Mouse (Mus musculus): Measurements from ENCODE around the gene Hist1h2ad. TPM values are rescaled to one million over a fixed set of nuclear protein-coding genes. Genes with fewer than 3 reads are reported as not detected.

Hist1h2ad gene
- total and polyA plus RNA-seq, 3 experiments: 13.2 to 744 TPM; not detected in 1

DNA sequence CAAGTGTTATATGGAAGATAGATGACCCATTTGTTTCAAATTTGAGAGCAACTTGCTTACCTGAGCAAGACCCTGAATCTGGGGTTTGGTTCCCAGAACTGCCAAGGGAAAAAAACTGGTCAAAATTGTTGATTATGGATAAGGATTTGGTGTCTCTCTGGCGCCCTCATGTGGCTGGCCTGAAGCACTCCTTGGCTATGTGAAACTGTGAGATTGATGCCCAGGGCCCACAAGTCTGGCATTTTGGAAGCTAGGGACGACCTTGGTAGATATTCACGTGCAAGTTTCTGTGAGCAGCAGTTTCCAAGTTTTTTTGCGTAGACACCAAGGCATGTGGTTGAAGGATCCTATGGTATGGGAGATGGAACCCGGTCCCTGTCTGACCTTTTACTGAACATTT, 49.5 kb upstream of the Hist1h2ad start (continued):
- TF ChIP-seq MAFK (IDR thresholded peaks at IDR 0.05; ENCODE audit: insufficient replicate concordance, low read length): 0 out of 2 replicates have a peak, but pooled peaks have one; percentile 12
- TF ChIP-seq POLR2AphosphoS2 (IDR thresholded peaks at IDR 0.05; ENCODE audit: low read depth, low read length): no peak
- peak; percentile 90 for TF ChIP-seq SMC3 (IDR thresholded peaks at IDR 0.05; ENCODE audit: low read depth, low read length)
- 0 out of 2 replicates have a peak, but pooled peaks have one; percentile 26 for TF ChIP-seq ELF1 (IDR thresholded peaks at IDR 0.05; ENCODE audit: low read depth, low read length)
- TF ChIP-seq RCOR1 (conservative IDR thresholded peaks at IDR 0.05; ENCODE audit: low read depth, low read length): 0 out of 2 replicates have a peak, but pooled peaks have one; percentile 37
- TF ChIP-seq IRF4 (IDR thresholded peaks at IDR 0.05; ENCODE audit: low read depth, low read length): no peak; the same call in 1 of the 2 replicates
- TF ChIP-seq MYC (IDR thresholded peaks at IDR 0.05; ENCODE audit: low read depth, low read length): 0 out of 2 replicates have a peak, but pooled peaks have one; percentile 33
- no peak for TF ChIP-seq MAZ (IDR thresholded peaks at IDR 0.05; ENCODE audit: low read depth, low read length)
- TF ChIP-seq GABPA (IDR thresholded peaks at IDR 0.05; ENCODE audit: insufficient replicate concordance, low read depth, low read length): no peak
- no peak for TF ChIP-seq JUN (IDR thresholded peaks at IDR 0.05; ENCODE audit: insufficient read depth, low read depth, low read length)
- no peak for TF ChIP-seq USF1 (IDR thresholded peaks at IDR 0.05; ENCODE audit: low read depth, low read length)

DNA sequence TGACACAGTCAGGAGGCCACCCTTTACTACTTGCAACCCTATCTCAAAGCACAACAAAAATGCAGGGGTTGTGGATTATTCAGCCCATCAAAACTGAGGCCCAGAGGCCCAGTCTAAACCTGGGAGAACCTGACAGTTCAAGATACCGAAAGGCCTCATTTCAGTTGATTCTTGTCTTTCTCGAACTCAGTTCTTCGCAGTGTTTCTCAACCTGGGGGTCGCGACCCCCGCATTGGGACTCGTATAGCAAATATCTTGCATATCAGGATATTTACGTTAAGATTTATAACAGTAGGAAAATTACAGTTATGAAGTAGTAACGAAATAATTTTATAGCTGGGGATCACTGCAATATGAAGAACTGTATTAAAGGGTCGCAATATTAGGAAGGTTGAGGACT, 48.3 kb upstream of the Hist1h2ad start:
- no peaks in the 10 kb centered on the region for H3K79me2 ChIP-seq (replicated peaks; ENCODE audit: control insufficient read depth, extremely low read depth, insufficient read depth, poor library complexity, severe bottlenecking)
- peak; percentile 97 for TF ChIP-seq CHD2 (IDR thresholded peaks at IDR 0.05; ENCODE audit: low read length)
- TF ChIP-seq MXI1 (IDR thresholded peaks at IDR 0.05; ENCODE audit: low read depth, low read length): no peak
- peak overlapping the region in 2 of 3 experiments; percentile 35 to 53 for H3K4me3 ChIP-seq (replicated peaks in 1 of 3; ENCODE audit: low read depth in 2 of 3, low read length in 2 of 3, poor library complexity in 1 of 3)
- peak overlapping the region; percentile 45 for H3K9ac ChIP-seq (ENCODE audit: insufficient read depth, low read depth)
- peak; percentile 77 for DNase-seq (ENCODE audit: extremely low read depth)
- in situ Hi-C loops (cut with MboI; ENCODE audit: low pct_ligation_motif_present, low pct_unique_long_range_greater_than_20kb, low sequenced_read_pairs): loop anchor here (10.0 kb wide), 1 partner anchor 1491 kb away; the partner anchor contains the start of genes Hist1h2ah and Hist1h2bk
- dilution Hi-C loops (cut with MboI; ENCODE audit: extremely low pct_ligation_motif_present, extremely low pct_unique_long_range_greater_than_20kb, low sequenced_read_pairs): no loop called here
- H3K27ac ChIP-seq (ENCODE audit: insufficient read depth, low read depth): peak overlapping the region; percentile 15; the same call in 1 of the 2 replicates
- H3K4me1 ChIP-seq (ENCODE audit: control insufficient read depth in 1 of 2, insufficient read depth in 2 of 2): peaks cover 5 to 44% of the 10 kb centered on the region in 2 experiments; a peak in 3 of 4 replicates
- H3K27me3 ChIP-seq (replicated peaks): no peaks in the 10 kb centered on the region
- H3K4me2 ChIP-seq (ENCODE audit: insufficient read depth, low read depth, poor library complexity, severe bottlenecking): peak overlapping the region; percentile 44
- H3K36me3 ChIP-seq (replicated peaks in 1 of 2; ENCODE audit: control insufficient read depth in 1 of 2, insufficient read depth in 1 of 2, low read length in 1 of 2): no peaks in the 10 kb centered on the region
- H3K9me3 ChIP-seq (replicated peaks; ENCODE audit: low read length): no peaks in the 10 kb centered on the region

DNA sequence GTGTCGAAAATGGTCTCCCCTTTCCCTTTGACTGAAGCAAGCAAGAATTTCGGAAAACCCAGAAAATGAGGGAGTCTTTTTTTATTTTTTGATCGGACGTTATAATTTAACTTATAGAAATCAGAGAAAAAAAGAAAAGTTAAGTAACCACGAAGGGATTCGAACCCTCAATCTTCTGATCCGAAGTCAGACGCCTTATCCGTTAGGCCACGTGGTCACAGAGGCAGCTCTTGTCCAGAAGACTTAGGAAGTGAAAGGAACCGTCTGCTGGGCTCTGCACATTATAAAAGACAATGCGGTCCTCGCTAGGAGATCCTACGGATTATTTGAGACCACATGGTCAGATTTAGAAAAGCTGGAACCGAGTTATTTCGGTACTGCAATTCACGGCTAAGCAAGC, 47.9 kb upstream of the Hist1h2ad start:
- no peaks in the 10 kb centered on the region for H3K27me3 ChIP-seq (replicated peaks)
- peak overlapping the region; percentile 46 to 61 (median 53) for H3K4me3 ChIP-seq (replicated peaks in 1 of 3; ENCODE audit: low read depth in 2 of 3, low read length in 2 of 3, poor library complexity in 1 of 3)
- H3K79me2 ChIP-seq (replicated peaks; ENCODE audit: control insufficient read depth, extremely low read depth, insufficient read depth, poor library complexity, severe bottlenecking): no peaks in the 10 kb centered on the region
- peak overlapping the region; percentile 71; the same call in 1 of the 2 replicates for H3K9ac ChIP-seq (ENCODE audit: insufficient read depth, low read depth)
- H3K36me3 ChIP-seq (replicated peaks in 1 of 2; ENCODE audit: control insufficient read depth in 1 of 2, insufficient read depth in 1 of 2, low read length in 1 of 2): no peaks in the 10 kb centered on the region
- H3K4me1 ChIP-seq (ENCODE audit: control insufficient read depth in 1 of 2, insufficient read depth in 2 of 2): peaks cover 5 to 40% of the 10 kb centered on the region in 2 experiments; a peak in 3 of 4 replicates
- H3K9me3 ChIP-seq (replicated peaks; ENCODE audit: low read length): no peaks in the 10 kb centered on the region
- in situ Hi-C loops (cut with MboI; ENCODE audit: low pct_ligation_motif_present, low pct_unique_long_range_greater_than_20kb, low sequenced_read_pairs): loop anchor here (10.0 kb wide), 1 partner anchor 1492 kb away; the partner anchor contains the start of genes Hist1h2ah and Hist1h2bk
- dilution Hi-C loops (cut with MboI; ENCODE audit: extremely low pct_ligation_motif_present, extremely low pct_unique_long_range_greater_than_20kb, low sequenced_read_pairs): no loop called here
- peak; percentile 92 for DNase-seq (ENCODE audit: extremely low read depth)
- TF ChIP-seq KAT2A (IDR thresholded peaks at IDR 0.05; ENCODE audit: insufficient replicate concordance, low read length): peak; percentile 87; the same call in 1 of the 2 replicates
- peak; percentile 79; the same call in 1 of the 2 replicates for TF ChIP-seq E2F4 (IDR thresholded peaks at IDR 0.05; ENCODE audit: insufficient replicate concordance, low read depth, low read length)
- peak; percentile 96 for TF ChIP-seq MAX (IDR thresholded peaks at IDR 0.05; ENCODE audit: low read length)
- peak; percentile 93 for TF ChIP-seq MYC (IDR thresholded peaks at IDR 0.05; ENCODE audit: low read depth, low read length)
- no peak; the same call in 1 of the 2 replicates for TF ChIP-seq MXI1 (IDR thresholded peaks at IDR 0.05; ENCODE audit: low read depth, low read length)
- TF ChIP-seq ZKSCAN1 (IDR thresholded peaks at IDR 0.05; ENCODE audit: borderline replicate concordance, low read depth, low read length): no peak
- TF ChIP-seq USF2 (conservative IDR thresholded peaks at IDR 0.05; ENCODE audit: low read depth, low read length): peak; percentile 64
- peak; percentile 80 for TF ChIP-seq USF1 (IDR thresholded peaks at IDR 0.05; ENCODE audit: low read depth, low read length)
- TF ChIP-seq NRF1 (IDR thresholded peaks at IDR 0.05; ENCODE audit: low read depth, low read length): peak; percentile 50
- 0 out of 2 replicates have a peak, but pooled peaks have one; percentile 23 for TF ChIP-seq CHD2 (IDR thresholded peaks at IDR 0.05; ENCODE audit: low read length)
- TF ChIP-seq ELF1 (IDR thresholded peaks at IDR 0.05; ENCODE audit: low read depth, low read length): peak; percentile 91
- TF ChIP-seq MAFK (IDR thresholded peaks at IDR 0.05; ENCODE audit: insufficient replicate concordance, low read length): peak; percentile 96
- peak; percentile 100 for TF ChIP-seq TBP (conservative IDR thresholded peaks at IDR 0.05; ENCODE audit: low read depth, low read length)
- TF ChIP-seq CHD1 (IDR thresholded peaks at IDR 0.05; ENCODE audit: low read depth, low read length): no peak
- H3K27ac ChIP-seq (ENCODE audit: insufficient read depth, low read depth): no peak overlapping the region
- H3K4me2 ChIP-seq (ENCODE audit: insufficient read depth, low read depth, poor library complexity, severe bottlenecking): peak overlapping the region; percentile 98

Measured in CH12.LX (cell line).